Mouse (Mus musculus) lung, postnatal 0 days (tissue): ENCODE measurements around the gene Gm13889. TPM values are rescaled to one million over a fixed set of nuclear protein-coding genes. Genes with fewer than 3 reads are reported as not detected.

Source experiments
- ATAC-seq: fragments of 200-750 bp; cut with Nextera tagmentation; 2 replicates; pipeline ENCODE4 v1.8.0; 2017; ENCODE audit warnings: moderate library complexity
- DNase-seq: peaks from one replicate; pipeline ENCODE4 v3.0.0-alpha.2; 2016; ENCODE audit warnings: low spot score
- H3K27ac ChIP-seq: fragments of 300-500 bp; sonication (generic); 2 replicates; pipeline ENCODE4 v1.5.1; 2014; ENCODE audit warnings: antibody characterized with exemption, mild to moderate bottlenecking, low read length, mixed read lengths
- H3K27me3 ChIP-seq: fragments of 300-500 bp; sonication (generic); replicated peaks from 2 replicates; pipeline ENCODE4 v1.6.1; 2014; ENCODE audit warnings: low read length, mixed read lengths; ENCODE audit not compliant: insufficient read depth
- H3K36me3 ChIP-seq: fragments of 300-500 bp; sonication (generic); 2 replicates; pipeline ENCODE4 v1.6.1; 2014; ENCODE audit warnings: low read length, mixed read lengths; ENCODE audit not compliant: insufficient read depth
- H3K4me1 ChIP-seq: fragments of 300-500 bp; sonication (generic); 2 replicates; pipeline ENCODE4 v1.6.1; 2014; ENCODE audit warnings: antibody characterized with exemption, low read depth, low read length, mixed read lengths; ENCODE audit not compliant: insufficient read depth
- H3K4me2 ChIP-seq: fragments of 300-500 bp; sonication (generic); replicated peaks from 2 replicates; pipeline ENCODE4 v1.6.1; 2014; ENCODE audit warnings: low read depth, mild to moderate bottlenecking, low read length, moderate library complexity, mixed read lengths
- H3K4me3 ChIP-seq: fragments of 300-500 bp; sonication (generic); 2 replicates; pipeline ENCODE4 v1.5.1; 2014; ENCODE audit warnings: low read depth, low read length
- H3K9ac ChIP-seq: fragments of 300-500 bp; sonication (generic); replicated peaks from 2 replicates; pipeline ENCODE4 v1.6.1; 2014; ENCODE audit warnings: low read depth, mild to moderate bottlenecking
- H3K9me3 ChIP-seq: fragments of 300-500 bp; sonication (generic); 2 replicates; pipeline ENCODE4 v1.6.1; 2016; ENCODE audit warnings: low read length, mixed read lengths
- CTCF ChIP-seq: IDR thresholded peaks from 2 replicates; pipeline ENCODE4 v1.5.1; 2016; ENCODE audit warnings: antibody characterized with exemption, mild to moderate bottlenecking
- EP300 ChIP-seq: IDR thresholded peaks from 2 replicates; pipeline ENCODE4 v1.6.1; 2016; ENCODE audit warnings: antibody characterized with exemption, mild to moderate bottlenecking, control low read depth
- WGBS: fragments of 180-500 bp; shearing (Covaris S2); extraction: QIAGEN DNeasy Blood & Tissue Kit; methylation state at CpG from one replicate; pipeline ENCODE4 v1.1.7; 2014; 5-methylcytosine and 5-hydroxymethylcytosine counted together
- polyA plus RNA-seq: library from polyadenylated mRNA; unstranded; fragments of >200 nt; fragmentation: Nextera tagmentation; extraction: Ambion mirVana; gene quantifications from 2 replicates; pipeline ENCODE4 v1.2.1, GENCODE M21; 2015

The Gm13889 gene
- polyA plus RNA-seq, 1 experiment from 2014 or later, result 64.6 TPM

- 0 out of 2 replicates have a peak, but pooled peaks cover 6% of the 10 kb centered on the region for H3K4me1 ChIP-seq
- H3K27me3 ChIP-seq, result no peaks in the 10 kb centered on the region
- 41% methylated on average over 9 of the region's 9 CpGs for WGBS
- no peaks in the 10 kb centered on the region for H3K9me3 ChIP-seq
- H3K36me3 ChIP-seq, result no peaks in the 10 kb centered on the region
- no peak overlapping the region for H3K4me2 ChIP-seq
- TF ChIP-seq EP300, result no peak
- no peak for TF ChIP-seq CTCF
- no peak overlapping the region for H3K4me3 ChIP-seq
- DNase-seq (no peak), ATAC-seq (no peak)
- no peak overlapping the region for H3K27ac ChIP-seq
- H3K9ac ChIP-seq, result no peak overlapping the region
Measured at GRCm38 (mm10) chr2:93938534-93938933, 18.5 kb downstream of the Gm13889 start.

- TF ChIP-seq EP300 (no peak), CTCF (no peak)
- no peaks in the 10 kb centered on the region for H3K9me3 ChIP-seq
- H3K36me3 ChIP-seq, result no peaks in the 10 kb centered on the region
- ATAC-seq (no peak), DNase-seq (no peak)
- no peak overlapping the region for H3K9ac ChIP-seq
- WGBS, result 64% methylated on average over 10 of the region's 10 CpGs
- H3K4me2 ChIP-seq, result no peak overlapping the region
- no peaks in the 10 kb centered on the region for H3K27me3 ChIP-seq
- no peaks in the 10 kb centered on the region for H3K4me1 ChIP-seq
- no peak overlapping the region for H3K4me3 ChIP-seq
- no peak overlapping the region for H3K27ac ChIP-seq
Measured at GRCm38 (mm10) chr2:93928866-93929265, 28.1 kb downstream of the Gm13889 start.

GRCm38 (mm10) chr2:93927701-93928437 is 29.1 kb downstream of the Gm13889 start:
- Histone ChIP-seq H3K9ac (no peak overlapping the region), H3K27ac (no peak overlapping the region), H3K4me1 (no peaks in the 10 kb centered on the region), H3K27me3 (no peaks in the 10 kb centered on the region), H3K4me2 (no peak overlapping the region), H3K36me3 (no peaks in the 10 kb centered on the region), H3K4me3 (no peak overlapping the region), H3K9me3 (no peaks in the 10 kb centered on the region)
- no peak for DNase-seq
- no peak for ATAC-seq
- 52% methylated on average over 13 of the region's 13 CpGs for WGBS
- TF ChIP-seq CTCF (no peak), EP300 (no peak)

GRCm38 (mm10) chr2:93926141-93926540 is 30.9 kb downstream of the Gm13889 start:
- ATAC-seq, result no peak
- Histone ChIP-seq H3K4me1 (no peaks in the 10 kb centered on the region), H3K36me3 (no peaks in the 10 kb centered on the region)

GRCm38 (mm10) chr2:93919093-93919492 is 37.9 kb downstream of the Gm13889 start:
- H3K9ac ChIP-seq, result no peak overlapping the region
- H3K4me1 ChIP-seq, result no peaks in the 10 kb centered on the region
- DNase-seq, result no peak
- no peak for ATAC-seq
- 77% methylated on average over 3 of the region's 3 CpGs for WGBS
- no peak for TF ChIP-seq EP300
- TF ChIP-seq CTCF, result no peak
- H3K36me3 ChIP-seq, result no peaks in the 10 kb centered on the region
- H3K4me3 ChIP-seq, result no peak overlapping the region
- H3K27ac ChIP-seq, result no peak overlapping the region
- no peaks in the 10 kb centered on the region for H3K27me3 ChIP-seq
- no peak overlapping the region for H3K4me2 ChIP-seq
- H3K9me3 ChIP-seq, result no peaks in the 10 kb centered on the region

More at GRCm38 (mm10) chr2:93926141-93926540, 30.9 kb downstream of the Gm13889 start:
- H3K27me3 ChIP-seq, result no peaks in the 10 kb centered on the region
- 94% methylated on average over 8 of the region's 8 CpGs for WGBS
- no peak overlapping the region for H3K4me3 ChIP-seq
- no peak overlapping the region for H3K9ac ChIP-seq
- no peak overlapping the region for H3K4me2 ChIP-seq
- H3K9me3 ChIP-seq, result no peaks in the 10 kb centered on the region
- no peak for DNase-seq
- TF ChIP-seq CTCF, result no peak
- TF ChIP-seq EP300, result no peak
- no peak overlapping the region for H3K27ac ChIP-seq

- no peaks in the 10 kb centered on the region for H3K9me3 ChIP-seq
- no peak overlapping the region for H3K27ac ChIP-seq
- H3K4me3 ChIP-seq, result no peak overlapping the region
- no peak overlapping the region for H3K9ac ChIP-seq
- WGBS, result 83% methylated on average over 2 of the region's 2 CpGs
- DNase-seq (no peak), ATAC-seq (no peak)
- no peaks in the 10 kb centered on the region for H3K27me3 ChIP-seq
- no peak for TF ChIP-seq EP300
- TF ChIP-seq CTCF, result no peak
- no peak overlapping the region for H3K4me2 ChIP-seq
- H3K36me3 ChIP-seq, result no peaks in the 10 kb centered on the region
- H3K4me1 ChIP-seq, result no peaks in the 10 kb centered on the region
Measured at GRCm38 (mm10) chr2:93913552-93913951, 43.4 kb downstream of the Gm13889 start.
